Mouse (Mus musculus) intestine, embryonic 14.5 days (tissue): ENCODE data around the gene Hmgb3. TPM values are rescaled to one million over a fixed set of nuclear protein-coding genes. Genes with fewer than 3 reads are reported as not detected.

Experiments used
- microRNA-seq: library from miRNA; unstranded; fragments of <30 nt; microRNA quantifications from one replicate; pipeline ENCODE4, GENCODE M21; 2016
- polyA plus RNA-seq: library from polyadenylated mRNA; unstranded; fragments of >200 nt; fragmentation: Nextera tagmentation; extraction: Ambion mirVana; gene quantifications from 2 replicates; pipeline ENCODE4 v1.2.1, GENCODE M21; 2014

Gene Hmgb3
- polyA plus RNA-seq, 1 experiment from 2014 or later = 207 TPM

Small RNA genes lying within 50 kb of the gene (microRNA-seq; reads per million reads assigned to microRNA genes)
- gene Gm23945 = not detected

Other genes with a start within 250 kb of the Hmgb3 start
- 12.8 and 13.2 TPM in 2 replicates for gene Mtmr1, start 191.2 kb upstream of the Hmgb3 start, polyA plus RNA-seq
- gene Cd99l2, start 63.1 kb upstream of the Hmgb3 start, polyA plus RNA-seq = 19.7 and 20.9 TPM in 2 replicates
- gene Gpr50, start 107.7 kb downstream of the Hmgb3 start, polyA plus RNA-seq = 1.6 and 1.7 TPM in 2 replicates